Mouse (Mus musculus): Measurements from ENCODE around the gene Hrasls5. TPM values are rescaled to one million over a fixed set of nuclear protein-coding genes. Genes with fewer than 3 reads are reported as not detected.

Hrasls5 gene
- polyA plus RNA-seq, 1 experiment from 2014 or later: not detected

GRCm38 (mm10) chr19:7633786-7634185 is 21.4 kb downstream of the Hrasls5 start:
- Histone ChIP-seq H3K4me3 (ENCODE audit: inconsistent target) (no peak overlapping the region), H3K79me2 (ENCODE audit: inconsistent target) (no peaks in the 10 kb centered on the region), H3K27ac (no peak overlapping the region), H3K36me3 (ENCODE audit: inconsistent target) (no peaks in the 10 kb centered on the region)
- WGBS (ENCODE audit: missing documents): 90% methylated on average over 1 of the region's 1 CpGs

- H3K36me3 ChIP-seq (ENCODE audit: inconsistent target): no peaks in the 10 kb centered on the region
- WGBS (ENCODE audit: missing documents): 90% methylated on average over 8 of the region's 8 CpGs
- H3K79me2 ChIP-seq (ENCODE audit: inconsistent target): no peaks in the 10 kb centered on the region
- H3K27ac ChIP-seq: no peak overlapping the region
- no peak overlapping the region for H3K4me3 ChIP-seq (ENCODE audit: inconsistent target)
These were observed 36.7 kb downstream of the Hrasls5 start for GRCm38 (mm10) chr19:7648913-7649666.

GRCm38 (mm10) chr19:7672033-7672432 is 59.7 kb downstream of the Hrasls5 start:
- Histone ChIP-seq H3K36me3 (ENCODE audit: inconsistent target) (no peaks in the 10 kb centered on the region), H3K27ac (no peak overlapping the region), H3K79me2 (ENCODE audit: inconsistent target) (no peaks in the 10 kb centered on the region), H3K4me3 (ENCODE audit: inconsistent target) (no peak overlapping the region)
- WGBS (ENCODE audit: missing documents): 40% methylated on average over 1 of the region's 1 CpGs

- Histone ChIP-seq H3K79me2 (ENCODE audit: inconsistent target) (no peaks in the 10 kb centered on the region), H3K4me3 (ENCODE audit: inconsistent target) (no peak overlapping the region), H3K27ac (no peak overlapping the region), H3K36me3 (ENCODE audit: inconsistent target) (no peaks in the 10 kb centered on the region)
- 88% methylated on average over 1 of the region's 1 CpGs for WGBS (ENCODE audit: missing documents)
These were observed 75.6 kb downstream of the Hrasls5 start for GRCm38 (mm10) chr19:7687988-7688387.

Other genes with a start within 250 kb of the Hrasls5 start
- gene Spindoc, start 229.5 kb upstream of the Hrasls5 start, polyA plus RNA-seq (2018): 5.7 to 8.2 TPM (median 6.0 TPM) in 3 replicates
- gene 2700081O15Rik, start 194.9 kb upstream of the Hrasls5 start, polyA plus RNA-seq (2018): 0.88 to 2.2 TPM (median 1.2 TPM) in 3 replicates
- gene Rtn3, start 129.3 kb upstream of the Hrasls5 start, polyA plus RNA-seq (2018): 188 to 302 TPM (median 240 TPM) in 3 replicates
- gene Atl3, start 118.5 kb upstream of the Hrasls5 start, polyA plus RNA-seq (2018): 30.6 to 48.9 TPM (median 46.4 TPM) in 3 replicates
- gene Pla2g16, start 55.1 kb upstream of the Hrasls5 start, polyA plus RNA-seq (2018): 3.0 to 6.9 TPM (median 4.9 TPM) in 3 replicates
- not detected in 3 replicates for gene Lgals12, start 5.3 kb upstream of the Hrasls5 start, polyA plus RNA-seq (2018)
- gene Slc22a19, start 98.8 kb downstream of the Hrasls5 start, polyA plus RNA-seq (2018): not detected in 3 replicates
- gene Slc22a26, start 190.1 kb downstream of the Hrasls5 start, polyA plus RNA-seq (2018): not detected in 3 replicates